Mouse (Mus musculus) CD4-positive helper T cell, adult 2 months (primary cell): ENCODE measurements at regions not wholly inside any gene's neighbourhood (a gene's known extent, or its start where the extent isn't known, plus 50 kb on each side); places are given as distances from the start of the nearest gene placed in this dataset.

Source experiments
- DNase-seq: peaks from one replicate; pipeline ENCODE4 v3.0.0-alpha.2; 2012; ENCODE audit warnings: low read depth, missing footprints, low spot score

GRCm38 (mm10) chr12:39952854-39953253, 85.0 kb downstream of the Arl4a start:
- DNase-seq = no peak

- no peak for DNase-seq
These were observed 85.9 kb downstream of the Arl4a start for GRCm38 (mm10) chr12:39951911-39952310.

GRCm38 (mm10) chr12:39950270-39950801, 87.5 kb downstream of the Arl4a start:
- no peak for DNase-seq

- no peak for DNase-seq
These were observed 94.9 kb downstream of the Arl4a start for GRCm38 (mm10) chr12:39942910-39943309.

GRCm38 (mm10) chr12:39941162-39941561, 96.7 kb downstream of the Arl4a start:
- no peak for DNase-seq

GRCm38 (mm10) chr12:39939017-39939416, 98.8 kb downstream of the Arl4a start:
- no peak for DNase-seq

GRCm38 (mm10) chr12:39938211-39938610, 99.6 kb downstream of the Arl4a start:
- DNase-seq = no peak

- no peak for DNase-seq
These were observed 101.5 kb downstream of the Arl4a start for GRCm38 (mm10) chr12:39936331-39936730.

GRCm38 (mm10) chr12:39935775-39936174, 102.0 kb downstream of the Arl4a start:
- DNase-seq = no peak

- DNase-seq = peak; percentile 12
These were observed 102.9 kb downstream of the Arl4a start for GRCm38 (mm10) chr12:39934877-39935276.

GRCm38 (mm10) chr12:39931251-39931650, 106.6 kb downstream of the Arl4a start:
- no peak for DNase-seq

GRCm38 (mm10) chr12:39927902-39928301, 109.9 kb downstream of the Arl4a start:
- DNase-seq = no peak

GRCm38 (mm10) chr12:39927014-39927413, 110.8 kb downstream of the Arl4a start:
- no peak for DNase-seq

- no peak for DNase-seq
These were observed 116.3 kb downstream of the Arl4a start for GRCm38 (mm10) chr12:39921481-39921880.

- DNase-seq = no peak
These were observed 117.3 kb downstream of the Arl4a start for GRCm38 (mm10) chr12:39920466-39920913.

- no peak for DNase-seq
These were observed 117.9 kb downstream of the Arl4a start for GRCm38 (mm10) chr12:39919909-39920308.

GRCm38 (mm10) chr12:39888493-39888892, 149.3 kb downstream of the Arl4a start:
- DNase-seq = no peak

- no peak for DNase-seq
These were observed 152.5 kb downstream of the Arl4a start for GRCm38 (mm10) chr12:39885366-39885765.

GRCm38 (mm10) chr12:39880309-39880708, 157.5 kb downstream of the Arl4a start:
- no peak for DNase-seq

- DNase-seq = no peak
These were observed 163.9 kb downstream of the Arl4a start for GRCm38 (mm10) chr12:39873917-39874316.

GRCm38 (mm10) chr12:39861797-39862196, 176.0 kb downstream of the Arl4a start:
- DNase-seq = no peak

- DNase-seq = peak; percentile 45
These were observed 186.2 kb downstream of the Arl4a start for GRCm38 (mm10) chr12:39851610-39852009.

- no peak for DNase-seq
These were observed 188.3 kb downstream of the Arl4a start for GRCm38 (mm10) chr12:39849346-39850058.
